In genomic region chr9:87247678-87248077, GRCm38 (mm10) we compare ENCODE assay signal across 20 mouse cellular contexts. TPM values are rescaled to one million over a fixed set of nuclear protein-coding genes. Genes with fewer than 3 reads are reported as not detected.
DNase-seq lines count a peak whose midpoint lies in the region; ATAC-seq and TF ChIP-seq lines count a peak whose summit lies in the region.
"Had no signal": no experiment of that assay in that cellular context is flagged by ENCODE, and none has a peak within 500 bp of the region (broad histone marks: within the 10 kb centered on the region; RNA-seq: fewer than 3 reads in every experiment).

No protein-coding gene starts in this region.

- ATAC-seq in forebrain, embryonic 16.5 days: 0 out of 2 replicates have a peak, but pooled peaks have one; percentile 26
- no peak for ATAC-seq in forebrain, embryonic 11.5 days (replicated peaks; ENCODE audit: low FRiP score)
- 0 out of 2 replicates have a peak, but pooled peaks have one; percentile 11 for ATAC-seq in midbrain, embryonic 13.5 days
- ATAC-seq in midbrain, embryonic 11.5 days (ENCODE audit: low FRiP score): no peak
- ATAC-seq in midbrain, embryonic 16.5 days: peak; percentile 51; the same call in 1 of the 2 replicates
- no peak for ATAC-seq in midbrain, postnatal 0 days (ENCODE audit: low FRiP score)
- ATAC-seq: Patski had no signal

- no peaks in the 10 kb centered on the region for H3K9me3 ChIP-seq in forebrain, embryonic 16.5 days (ENCODE audit: control insufficient read depth, low read length)
- H3K9me3 ChIP-seq in forebrain, embryonic 11.5 days (ENCODE audit: control insufficient read depth, low read length): no peaks in the 10 kb centered on the region
- H3K9me3 ChIP-seq in midbrain, embryonic 13.5 days: no peaks in the 10 kb centered on the region
- H3K9me3 ChIP-seq in midbrain, embryonic 11.5 days (ENCODE audit: control insufficient read depth, low read length): no peaks in the 10 kb centered on the region
- H3K9me3 ChIP-seq in midbrain, embryonic 16.5 days (replicated peaks; ENCODE audit: control insufficient read depth, low read length, poor library complexity, severe bottlenecking): no peaks in the 10 kb centered on the region
- H3K9me3 ChIP-seq in midbrain, postnatal 0 days (ENCODE audit: low read length): no peaks in the 10 kb centered on the region
- H3K9me3 ChIP-seq: embryonic facial prominence, embryonic 10.5 days; embryonic facial prominence, embryonic 12.5 days; forebrain, embryonic 12.5 days; G1E had no signal

- no peak overlapping the region for H3K27ac ChIP-seq in forebrain, embryonic 16.5 days (ENCODE audit: low read length)
- no peak overlapping the region for H3K27ac ChIP-seq in forebrain, embryonic 11.5 days (ENCODE audit: low read depth, low read length)
- no peak overlapping the region for H3K27ac ChIP-seq in midbrain, embryonic 13.5 days
- H3K27ac ChIP-seq in midbrain, embryonic 11.5 days (ENCODE audit: low read depth, low read length): no peak overlapping the region
- no peak overlapping the region for H3K27ac ChIP-seq in midbrain, embryonic 16.5 days (ENCODE audit: low read length)
- H3K27ac ChIP-seq in midbrain, postnatal 0 days (ENCODE audit: low read depth, low read length): no peak overlapping the region
- H3K27ac ChIP-seq: embryonic facial prominence, embryonic 10.5 days; embryonic facial prominence, embryonic 12.5 days; forebrain, embryonic 12.5 days had no signal

- H3K27me3 ChIP-seq in forebrain, embryonic 16.5 days (replicated peaks; ENCODE audit: control insufficient read depth, insufficient read depth, low read length): no peaks in the 10 kb centered on the region
- H3K27me3 ChIP-seq in forebrain, embryonic 11.5 days (ENCODE audit: control insufficient read depth, insufficient read depth, low read length): no peaks in the 10 kb centered on the region
- H3K27me3 ChIP-seq in midbrain, embryonic 13.5 days: no peaks in the 10 kb centered on the region
- H3K27me3 ChIP-seq in midbrain, embryonic 11.5 days (ENCODE audit: control insufficient read depth, insufficient read depth, low read length): no peaks in the 10 kb centered on the region
- no peaks in the 10 kb centered on the region for H3K27me3 ChIP-seq in midbrain, embryonic 16.5 days (ENCODE audit: control insufficient read depth, insufficient read depth, low read depth, low read length)
- H3K27me3 ChIP-seq in midbrain, postnatal 0 days (ENCODE audit: insufficient read depth, low read length): no peaks in the 10 kb centered on the region
- H3K27me3 ChIP-seq: CH12.LX; embryonic facial prominence, embryonic 12.5 days; forebrain, embryonic 12.5 days; Patski had no signal

- peak; percentile 1 to 6 for DNase-seq in cerebellum, postnatal 14 days
- no peak for DNase-seq in cerebellum, adult 9-10 months
- no peak for DNase-seq in forebrain, embryonic 11.5 days (ENCODE audit: low spot score)
- DNase-seq in midbrain, embryonic 11.5 days (ENCODE audit: low spot score, missing footprints): no peak
- no peak for DNase-seq in midbrain, postnatal 0 days (ENCODE audit: low spot score)
- DNase-seq: adrenal gland, adult 8-10 months; B cell, adult 2 months; cerebellum, adult 11-12 months; cerebellum, adult 9-11 months; cerebellum, postnatal 25 days had no signal

- H3K4me2 ChIP-seq in forebrain, embryonic 16.5 days (ENCODE audit: low read length): no peak overlapping the region
- no peak overlapping the region for H3K4me2 ChIP-seq in forebrain, embryonic 11.5 days (ENCODE audit: low read depth, low read length, severe bottlenecking)
- no peak overlapping the region for H3K4me2 ChIP-seq in midbrain, embryonic 13.5 days (replicated peaks)
- no peak overlapping the region for H3K4me2 ChIP-seq in midbrain, embryonic 11.5 days
- H3K4me2 ChIP-seq in midbrain, embryonic 16.5 days (ENCODE audit: low read length): no peak overlapping the region
- no peak overlapping the region for H3K4me2 ChIP-seq in midbrain, postnatal 0 days (ENCODE audit: low read depth, low read length, poor library complexity, severe bottlenecking)
- H3K4me2 ChIP-seq: embryonic facial prominence, embryonic 12.5 days; forebrain, embryonic 12.5 days had no signal

- peaks cover 4% of the 10 kb centered on the region for H3K36me3 ChIP-seq in forebrain, embryonic 16.5 days (ENCODE audit: control insufficient read depth, insufficient read depth)
- no peaks in the 10 kb centered on the region for H3K36me3 ChIP-seq in forebrain, embryonic 11.5 days (ENCODE audit: control insufficient read depth, insufficient read depth, low read length)
- H3K36me3 ChIP-seq in midbrain, embryonic 13.5 days: peaks cover 41% of the 10 kb centered on the region
- 0 out of 2 replicates have a peak, but pooled peaks cover 2% of the 10 kb centered on the region for H3K36me3 ChIP-seq in midbrain, embryonic 11.5 days (ENCODE audit: control insufficient read depth, insufficient read depth, low read length)
- H3K36me3 ChIP-seq in midbrain, embryonic 16.5 days (ENCODE audit: control insufficient read depth, insufficient read depth, low read length): peaks cover 9% of the 10 kb centered on the region
- peaks cover 20% of the 10 kb centered on the region; the same call in 1 of the 2 replicates for H3K36me3 ChIP-seq in midbrain, postnatal 0 days (ENCODE audit: insufficient read depth, low read length)

- 88% methylated on average over 1 of the region's 1 CpGs for WGBS in forebrain, embryonic 16.5 days
- 79% methylated on average over 1 of the region's 1 CpGs for WGBS in forebrain, embryonic 11.5 days
- WGBS in midbrain, embryonic 13.5 days: 86% methylated on average over 1 of the region's 1 CpGs
- 82% methylated on average over 1 of the region's 1 CpGs for WGBS in midbrain, embryonic 11.5 days
- WGBS in midbrain, embryonic 16.5 days: 87% methylated on average over 1 of the region's 1 CpGs
- WGBS in midbrain, postnatal 0 days: 85% methylated on average over 1 of the region's 1 CpGs

- no peak overlapping the region for H3K9ac ChIP-seq in forebrain, embryonic 16.5 days (replicated peaks; ENCODE audit: low read depth, low read length)
- H3K9ac ChIP-seq in forebrain, embryonic 11.5 days (ENCODE audit: low read length): no peak overlapping the region
- H3K9ac ChIP-seq in midbrain, embryonic 13.5 days (replicated peaks): no peak overlapping the region
- no peak overlapping the region for H3K9ac ChIP-seq in midbrain, embryonic 11.5 days (ENCODE audit: low read length)
- no peak overlapping the region for H3K9ac ChIP-seq in midbrain, embryonic 16.5 days (ENCODE audit: low read depth, low read length)
- H3K9ac ChIP-seq in midbrain, postnatal 0 days (replicated peaks; ENCODE audit: low read length, poor library complexity, severe bottlenecking): no peak overlapping the region
- H3K9ac ChIP-seq: embryonic facial prominence, embryonic 12.5 days; forebrain, embryonic 12.5 days; forebrain, postnatal 0 days had no signal

- H3K4me3 ChIP-seq in forebrain, embryonic 16.5 days (replicated peaks; ENCODE audit: low read length): no peak overlapping the region
- H3K4me3 ChIP-seq in forebrain, embryonic 11.5 days (ENCODE audit: low read depth, low read length): no peak overlapping the region
- no peak overlapping the region for H3K4me3 ChIP-seq in midbrain, embryonic 13.5 days (replicated peaks)
- H3K4me3 ChIP-seq in midbrain, embryonic 11.5 days (ENCODE audit: low read depth, low read length): no peak overlapping the region
- H3K4me3 ChIP-seq in midbrain, embryonic 16.5 days (ENCODE audit: low read depth, low read length): no peak overlapping the region
- no peak overlapping the region for H3K4me3 ChIP-seq in midbrain, postnatal 0 days (ENCODE audit: low read depth, low read length)
- H3K4me3 ChIP-seq: embryonic facial prominence, embryonic 10.5 days; embryonic facial prominence, embryonic 12.5 days; forebrain, embryonic 12.5 days had no signal

- TF ChIP-seq CTCF in midbrain, postnatal 0 days (IDR thresholded peaks at IDR 0.05): no peak

- no peaks in the 10 kb centered on the region for H3K4me1 ChIP-seq in forebrain, embryonic 16.5 days (replicated peaks; ENCODE audit: control insufficient read depth, insufficient read depth, low read length)
- no peaks in the 10 kb centered on the region for H3K4me1 ChIP-seq in forebrain, embryonic 11.5 days (replicated peaks; ENCODE audit: control insufficient read depth, insufficient read depth, low read length)
- no peaks in the 10 kb centered on the region for H3K4me1 ChIP-seq in midbrain, embryonic 13.5 days (replicated peaks)
- no peaks in the 10 kb centered on the region for H3K4me1 ChIP-seq in midbrain, embryonic 11.5 days (ENCODE audit: control insufficient read depth, insufficient read depth, low read length)
- H3K4me1 ChIP-seq in midbrain, embryonic 16.5 days (ENCODE audit: control insufficient read depth, insufficient read depth, low read length): no peaks in the 10 kb centered on the region
- no peaks in the 10 kb centered on the region for H3K4me1 ChIP-seq in midbrain, postnatal 0 days (ENCODE audit: insufficient read depth, low read length)
- H3K4me1 ChIP-seq: embryonic facial prominence, embryonic 10.5 days; embryonic facial prominence, embryonic 12.5 days; forebrain, embryonic 12.5 days had no signal

RNA-seq across cellular contexts. Expression of gene Cep162, which starts 7.7 kb away (rescaled TPM):
- polyA plus RNA-seq in forebrain, embryonic 16.5 days (2015; fragmentation: Nextera tagmentation; extraction: Ambion mirVana): 6.8 and 7.8 TPM in 2 replicates
- polyA plus RNA-seq in forebrain, embryonic 11.5 days (2014; fragmentation: Nextera tagmentation; extraction: Ambion mirVana): 14.0 and 17.5 TPM in 2 replicates
- polyA plus RNA-seq in midbrain, embryonic 13.5 days (2015; fragmentation: Nextera tagmentation; extraction: Ambion mirVana): 8.8 and 9.0 TPM in 2 replicates
- 11.0 and 12.1 TPM in 2 replicates for polyA plus RNA-seq in midbrain, embryonic 11.5 days (2014; fragmentation: Nextera tagmentation; extraction: Ambion mirVana)
- polyA plus RNA-seq in midbrain, embryonic 16.5 days (2015; fragmentation: Nextera tagmentation; extraction: Ambion mirVana): 6.4 and 7.4 TPM in 2 replicates
- total RNA-seq in midbrain, postnatal 0 days (2014; rRNA removed): 6.5 and 7.0 TPM in 2 replicates
- 3.1 and 4.0 TPM in 2 replicates for polyA plus RNA-seq in midbrain, postnatal 0 days (2015; fragmentation: Nextera tagmentation; extraction: Ambion mirVana)

Comparison
In these comparisons a context has a peak if more than half of its experiments do, and no peak if none do; other contexts are left out.
1. DNase-seq: peak in cerebellum, postnatal 14 days (2 of 2); none in cerebellum, adult 9-10 months (single experiment), forebrain, embryonic 11.5 days (single experiment), midbrain, embryonic 11.5 days (single experiment) and midbrain, postnatal 0 days (single experiment).
2. ATAC-seq: peak in forebrain, embryonic 16.5 days (single experiment), midbrain, embryonic 13.5 days (single experiment) and midbrain, embryonic 16.5 days (single experiment); none in forebrain, embryonic 11.5 days (single experiment), midbrain, embryonic 11.5 days (single experiment) and midbrain, postnatal 0 days (single experiment).